Mouse (Mus musculus): ENCODE results near the gene Dpp9.

The Dpp9 gene

DNA sequence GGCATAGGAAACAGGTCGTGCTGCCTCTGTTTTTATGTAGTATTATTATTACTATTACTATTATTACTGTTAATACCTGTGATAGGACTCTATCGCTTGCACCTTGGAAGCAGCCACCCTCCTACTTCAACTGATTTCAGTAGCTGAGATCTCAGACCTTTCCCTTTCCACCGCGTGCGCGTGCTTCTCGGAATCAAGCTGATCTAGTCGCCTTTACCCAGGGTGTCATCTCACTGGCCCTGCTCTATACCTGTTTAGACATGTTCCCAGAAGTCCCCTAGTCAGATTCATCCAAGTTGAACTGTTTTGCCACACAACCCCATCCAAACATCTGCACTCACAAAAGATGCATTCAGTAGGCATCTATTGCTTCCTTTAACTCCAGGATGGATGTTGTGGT lies 14.7 kb upstream of the Dpp9 start:
- DNase-seq (ENCODE audit: low read depth, low spot score) = peak; percentile 13

DNA sequence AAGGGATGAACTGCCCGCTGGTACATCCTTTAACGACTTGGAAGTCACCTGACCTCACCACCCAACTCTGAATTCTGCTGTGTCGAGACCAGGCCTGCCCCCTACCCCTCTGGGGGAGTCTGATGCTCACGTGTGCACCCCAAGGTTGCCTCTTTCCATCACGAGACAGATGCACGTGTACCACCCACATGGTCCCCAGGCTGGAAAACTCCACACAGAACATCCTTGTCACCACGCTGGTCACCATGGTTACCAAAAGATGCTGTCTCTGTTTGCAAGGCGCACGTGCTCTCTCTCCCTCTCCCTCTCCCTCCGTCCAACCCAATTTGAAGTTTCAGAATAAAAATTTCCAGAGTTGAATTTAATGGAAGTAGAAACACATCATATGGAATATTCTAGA lies 11.2 kb upstream of the Dpp9 start:
- DNase-seq (ENCODE audit: low read depth, low spot score) = peak; percentile 91

DNA sequence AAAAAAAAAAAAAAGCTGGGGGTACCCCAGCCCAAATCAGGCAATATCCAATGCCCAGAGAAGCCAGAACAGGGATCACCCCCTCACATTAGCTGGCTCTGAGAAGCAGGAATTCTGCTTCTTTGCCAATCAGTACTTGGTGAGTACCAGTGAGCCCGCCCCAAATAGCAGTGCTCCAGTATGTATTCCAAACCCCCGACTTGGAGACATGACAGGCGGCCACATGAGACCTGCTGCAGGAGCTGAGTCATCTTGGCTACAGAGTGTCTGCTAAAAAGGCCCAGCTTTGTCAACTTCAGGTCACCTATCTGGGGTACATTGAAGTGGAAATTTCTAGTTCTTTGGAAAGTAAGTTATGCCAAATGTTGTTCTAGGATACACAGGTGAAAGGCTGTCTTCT lies 7.9 kb upstream of the Dpp9 start:
- peak; percentile 32 for DNase-seq (ENCODE audit: low read depth, low spot score)

GRCm38 (mm10) chr17:56224916-56225315 lies 6.2 kb upstream of the Dpp9 start:
- DNase-seq (ENCODE audit: low read depth, low spot score) = no peak

GRCm38 (mm10) chr17:56219805-56220204 lies 1.1 kb upstream of the Dpp9 start:
- DNase-seq (ENCODE audit: low read depth, low spot score) = no peak

- DNase-seq (ENCODE audit: low read depth, low spot score) = no peak
Observed at GRCm38 (mm10) chr17:56219251-56219650, 546 bp upstream of the Dpp9 start.

GRCm38 (mm10) chr17:56217670-56218069 lies 1.0 kb downstream of the Dpp9 start:
- DNase-seq (ENCODE audit: low read depth, low spot score) = no peak

DNA sequence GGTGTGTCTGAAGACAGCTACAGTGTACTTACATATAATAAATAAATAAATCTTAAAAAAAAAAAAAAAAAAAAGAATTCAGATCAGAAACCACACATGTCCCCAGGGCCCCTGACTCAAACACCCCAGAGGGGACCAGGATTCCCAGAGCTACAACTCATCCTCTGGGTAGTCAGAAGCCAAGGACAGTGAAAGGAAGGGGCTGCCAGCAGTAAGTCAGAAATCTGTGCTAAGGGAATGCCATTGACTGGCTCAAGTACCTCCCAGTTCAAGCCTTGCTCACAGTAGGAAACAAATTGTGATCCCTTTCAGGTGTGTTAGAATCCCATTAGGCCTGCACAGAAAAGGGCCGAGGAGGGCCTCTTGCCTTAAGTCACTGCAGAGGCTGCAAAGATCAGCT lies 4.5 kb downstream of the Dpp9 start:
- no peak for DNase-seq (ENCODE audit: low read depth, low spot score)

DNA sequence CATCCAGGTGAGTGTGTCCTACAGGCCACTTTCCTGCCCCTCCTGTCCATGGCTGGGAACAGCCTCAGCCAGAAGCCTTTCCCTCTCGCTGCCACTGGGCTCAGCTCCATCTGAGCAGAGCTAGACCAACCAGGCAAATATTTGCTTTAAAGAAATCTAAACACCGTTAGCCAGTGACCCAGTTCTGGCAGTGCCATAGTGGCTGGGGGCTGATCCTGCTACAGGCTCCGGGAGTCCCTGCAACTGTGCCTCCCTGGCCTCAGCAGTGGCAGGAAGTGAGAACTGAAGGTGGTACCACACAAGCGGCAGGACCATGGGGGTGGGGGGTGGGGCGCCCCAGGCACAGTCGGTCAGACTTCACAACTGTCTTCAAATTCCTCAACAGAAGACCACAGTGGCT lies 6.0 kb downstream of the Dpp9 start:
- no peak for DNase-seq (ENCODE audit: low read depth, low spot score)

DNA sequence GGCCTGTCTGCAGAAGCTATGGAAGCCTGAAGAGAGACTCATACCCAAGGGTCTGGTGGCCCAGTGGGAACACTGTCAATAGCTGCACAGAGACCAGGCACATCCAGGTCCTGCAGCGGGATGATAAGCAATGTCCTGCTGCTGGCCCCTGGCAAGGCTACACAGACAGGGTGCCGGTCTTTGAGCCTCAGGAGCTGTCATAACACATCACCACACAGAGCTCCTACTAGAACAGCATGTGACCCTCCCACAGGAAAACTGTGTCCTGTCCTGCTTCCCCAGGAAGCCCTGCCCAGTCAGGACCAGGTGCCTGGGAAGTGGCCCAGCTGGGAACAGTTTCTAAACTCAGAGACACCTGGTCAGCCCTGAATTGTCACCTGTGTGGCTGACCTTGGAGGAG lies 7.6 kb downstream of the Dpp9 start:
- DNase-seq (ENCODE audit: low read depth, low spot score) = no peak

- no peak for DNase-seq (ENCODE audit: low read depth, low spot score)
Observed at GRCm38 (mm10) chr17:56208821-56209220, 9.9 kb downstream of the Dpp9 start.

GRCm38 (mm10) chr17:56207963-56208530 lies 10.7 kb downstream of the Dpp9 start:
- no peak for DNase-seq (ENCODE audit: low read depth, low spot score)

GRCm38 (mm10) chr17:56206986-56207674 lies 11.6 kb downstream of the Dpp9 start:
- no peak for DNase-seq (ENCODE audit: low read depth, low spot score)

- no peak for DNase-seq (ENCODE audit: low read depth, low spot score)
Observed at GRCm38 (mm10) chr17:56206276-56206884, 12.3 kb downstream of the Dpp9 start.

GRCm38 (mm10) chr17:56203729-56204128 lies 15.0 kb downstream of the Dpp9 start:
- no peak for DNase-seq (ENCODE audit: low read depth, low spot score)

- DNase-seq (ENCODE audit: low read depth, low spot score) = no peak
Observed at GRCm38 (mm10) chr17:56202476-56202875, 16.2 kb downstream of the Dpp9 start.

DNA sequence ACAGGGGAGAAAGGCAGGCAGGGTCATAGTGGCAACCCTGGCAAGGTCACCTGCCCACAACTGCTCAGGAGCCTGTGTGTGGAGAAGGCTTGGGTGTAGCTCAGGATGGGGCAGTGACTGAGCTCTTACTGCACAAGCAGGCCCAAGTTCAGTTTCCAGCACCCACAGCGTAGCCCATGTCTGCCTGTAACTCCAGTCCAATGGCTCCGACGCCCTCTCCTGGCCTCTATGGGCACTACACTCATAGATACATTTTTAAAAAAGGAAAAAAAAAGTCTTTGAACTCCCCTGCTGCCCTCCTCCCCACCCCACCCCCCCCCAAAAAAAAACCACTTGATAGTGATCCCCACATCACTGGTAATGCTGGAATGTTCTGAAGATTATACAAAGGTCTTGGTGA lies 17.1 kb downstream of the Dpp9 start:
- DNase-seq (ENCODE audit: low read depth, low spot score) = no peak

DNA sequence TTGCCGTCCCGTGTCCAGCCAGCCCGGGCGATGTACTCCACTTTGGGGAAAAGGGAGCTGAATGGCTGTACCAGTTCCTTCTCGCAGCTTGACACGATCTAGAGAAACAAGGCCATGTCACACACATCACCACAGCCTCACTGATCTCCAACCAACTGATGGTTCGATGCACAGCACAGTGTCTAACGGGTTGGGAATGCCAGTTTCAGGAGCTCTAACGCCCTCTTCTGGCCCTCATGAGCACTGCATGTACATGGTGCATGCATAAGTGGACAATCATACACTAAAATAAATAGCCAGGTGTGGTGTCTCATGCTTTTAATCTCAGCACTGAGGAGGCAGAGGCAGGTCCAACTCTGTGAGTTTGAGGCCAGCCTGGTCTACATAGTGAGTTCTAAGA lies 18.1 kb downstream of the Dpp9 start:
- no peak for DNase-seq (ENCODE audit: low read depth, low spot score)

GRCm38 (mm10) chr17:56196860-56197259 lies 21.8 kb downstream of the Dpp9 start:
- DNase-seq (ENCODE audit: low read depth, low spot score) = no peak

GRCm38 (mm10) chr17:56194765-56195164 lies 23.9 kb downstream of the Dpp9 start:
- peak; percentile 18 for DNase-seq (ENCODE audit: low read depth, low spot score)

DNA sequence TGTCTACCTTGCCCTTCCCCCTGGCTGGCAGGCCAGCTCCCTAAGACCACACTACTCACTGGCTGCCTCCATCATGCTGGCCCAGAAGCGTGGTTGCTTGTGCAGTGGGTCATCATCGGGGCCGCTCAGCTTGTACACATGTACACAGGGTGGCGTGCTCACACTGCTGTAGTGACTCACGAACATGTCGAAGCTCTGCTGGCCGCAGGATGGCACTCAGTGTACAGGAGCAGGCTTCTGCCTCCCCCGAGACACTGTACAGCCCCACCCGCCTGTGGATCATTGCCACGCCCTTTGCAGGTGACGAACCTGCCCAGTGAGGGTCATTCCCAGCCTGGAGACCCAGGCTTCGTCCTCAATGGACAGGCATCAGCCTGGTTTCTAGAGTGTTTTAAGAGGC lies 24.3 kb downstream of the Dpp9 start:
- DNase-seq (ENCODE audit: low read depth, low spot score) = no peak

DNA sequence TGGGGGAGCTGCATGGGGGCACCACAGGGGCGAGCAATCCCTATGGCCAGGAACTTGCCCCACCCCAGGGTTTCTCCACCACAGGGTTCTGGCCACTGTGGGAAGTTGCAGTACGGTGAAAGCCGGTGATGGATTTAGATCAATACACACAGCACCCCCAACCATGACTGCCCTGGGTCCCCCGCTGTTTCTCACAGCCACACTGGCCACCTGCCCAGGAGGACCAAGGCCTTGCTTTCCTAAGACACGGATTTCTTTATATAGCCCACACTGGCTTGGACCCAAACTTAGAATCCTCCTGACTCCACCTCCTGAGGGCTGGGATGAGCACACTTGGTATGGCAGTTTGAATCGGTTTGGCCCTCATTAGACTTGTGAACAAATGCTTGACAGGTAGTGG lies 27.4 kb downstream of the Dpp9 start:
- peak; percentile 27 for DNase-seq (ENCODE audit: low read depth, low spot score)
